Mouse (Mus musculus) common myeloid progenitor, adult 5-6 weeks (primary cell): ENCODE measurements at regions not wholly inside any gene's neighbourhood (a gene's known extent, or its start where the extent isn't known, plus 50 kb on each side); places are given as distances from the start of the nearest gene placed in this dataset.
A peak's percentile ranks its signal among the peaks of the same experiment; 100 is the strongest.

Experiments
- ATAC-seq: replicated peaks from 2 replicates; pipeline ENCODE4 v1.8.0; 2016; ENCODE audit warnings: low read depth, mild to moderate bottlenecking, moderate TSS enrichment, inconsistent platforms; ENCODE audit not compliant: poor library complexity, severe bottlenecking

GRCm38 (mm10) chr2:113959025-113959767, 54.2 kb downstream of the Gjd2 start:
- ATAC-seq, result no peak

GRCm38 (mm10) chr2:113952480-113952879, 60.9 kb downstream of the Gjd2 start:
- no peak for ATAC-seq

DNA sequence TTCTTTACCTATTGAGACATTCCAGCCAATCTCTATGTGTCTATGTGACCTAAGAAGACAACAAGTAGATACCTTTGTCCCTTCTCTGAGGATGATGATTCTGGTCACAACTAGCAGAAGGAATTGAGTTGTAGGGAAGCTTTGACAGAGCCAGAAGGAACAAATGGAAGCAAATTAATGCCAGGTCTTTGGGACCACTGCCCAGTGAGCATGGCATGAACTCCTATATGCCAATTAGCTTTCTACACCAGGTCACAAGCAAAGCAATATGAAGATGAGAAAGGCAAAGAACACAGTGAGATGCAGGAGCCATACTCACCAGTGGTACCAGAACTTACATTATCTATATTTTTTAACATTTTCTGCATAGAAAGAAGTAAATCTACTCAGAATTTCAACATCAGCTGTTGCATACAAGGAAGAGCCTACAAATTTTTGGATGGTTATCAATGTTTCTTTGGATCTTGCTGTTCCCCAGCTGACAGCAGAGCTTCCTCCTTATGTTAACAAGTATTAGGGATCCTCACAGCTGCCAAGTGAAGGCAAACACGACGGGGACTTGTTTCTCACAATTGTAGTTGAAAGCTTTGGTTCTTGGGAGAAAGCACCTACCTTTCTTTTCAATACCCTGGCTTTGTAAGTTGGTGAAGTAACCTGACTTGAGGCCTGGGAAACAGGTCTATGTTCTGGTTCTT, 64.0 kb downstream of the Gjd2 start:
- ATAC-seq, result no peak

DNA sequence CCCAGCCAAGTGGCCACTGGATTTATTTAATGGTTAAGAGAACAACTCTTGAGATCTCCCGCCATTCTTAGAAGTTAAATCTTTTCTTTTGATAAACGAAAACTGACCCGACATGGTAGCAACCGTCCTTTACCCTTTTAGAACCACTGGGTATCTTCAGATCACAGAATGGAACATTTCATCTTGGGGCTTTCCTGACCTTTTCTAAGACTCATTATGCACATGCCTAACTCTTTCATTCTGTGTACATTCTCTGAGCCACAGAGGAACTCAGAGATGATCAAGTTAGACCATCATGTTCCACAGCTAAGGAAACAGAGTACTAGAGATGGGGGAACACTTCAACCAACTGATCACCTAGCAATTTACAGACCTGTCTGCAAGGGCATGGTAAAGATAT, 81.7 kb downstream of the Gjd2 start:
- no peak for ATAC-seq

DNA sequence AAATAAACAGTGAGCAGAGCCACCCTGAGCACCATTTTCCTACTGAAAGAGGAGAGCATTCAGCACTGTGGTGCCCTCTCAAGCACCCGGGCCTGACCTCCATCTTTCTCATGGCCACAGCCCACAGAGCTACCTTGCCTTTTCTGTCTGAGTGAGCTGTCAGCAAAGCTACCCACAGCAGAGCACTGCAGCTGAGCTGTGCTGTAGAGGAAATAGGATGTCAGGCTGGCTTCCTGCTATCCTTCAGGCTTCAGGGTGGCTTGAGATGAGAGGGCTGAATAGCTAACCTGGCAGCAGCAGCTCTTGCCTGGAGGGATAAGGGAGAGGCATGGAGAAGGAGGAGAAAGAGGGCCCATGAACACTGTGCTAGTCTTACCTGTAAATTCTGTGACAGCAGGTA, 82.5 kb downstream of the Gjd2 start:
- ATAC-seq, result no peak

- ATAC-seq, result no peak
Observed at GRCm38 (mm10) chr2:113929650-113930049, 81.2 kb upstream of the Arhgap11a start.

- no peak for ATAC-seq
Observed at GRCm38 (mm10) chr2:113924138-113924537, 75.7 kb upstream of the Arhgap11a start.

DNA sequence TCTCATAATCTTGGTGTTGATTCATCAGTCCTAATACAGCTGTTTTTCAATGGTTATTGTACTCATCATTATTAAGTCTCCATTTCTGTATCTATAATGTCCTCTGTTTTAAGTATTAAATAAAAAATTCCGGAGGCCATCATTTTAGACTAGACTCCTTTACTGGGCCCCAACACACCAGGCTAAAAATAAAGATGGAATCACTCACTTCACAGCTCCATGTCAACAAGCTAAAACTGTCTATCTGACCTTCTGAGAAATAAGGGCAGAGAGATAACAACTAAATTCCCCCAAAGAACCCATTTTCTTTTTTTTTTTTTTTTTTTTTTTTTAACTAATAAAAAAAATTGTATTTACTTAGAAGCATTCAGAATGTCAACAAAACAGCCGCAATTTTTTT, 70.5 kb upstream of the Arhgap11a start:
- ATAC-seq, result no peak

DNA sequence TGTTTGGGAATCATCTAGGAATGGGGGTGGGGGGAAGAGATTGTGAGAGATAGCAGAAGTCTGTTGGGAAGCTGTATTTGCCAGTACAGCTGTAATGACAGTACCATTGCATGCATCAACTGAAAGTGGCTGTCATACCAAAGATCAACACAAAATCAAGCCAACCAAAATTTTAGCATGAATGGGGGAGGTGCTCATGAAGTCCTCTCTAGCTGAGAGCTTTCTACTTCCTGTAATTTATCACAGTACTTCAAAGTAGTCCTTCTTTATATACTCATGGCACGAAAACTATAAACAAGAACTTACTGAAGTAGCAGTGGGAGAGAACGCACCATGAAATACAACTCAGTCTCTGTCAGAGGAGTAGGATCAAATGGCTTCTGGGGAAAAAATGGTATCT, 65.8 kb upstream of the Arhgap11a start:
- ATAC-seq, result no peak

DNA sequence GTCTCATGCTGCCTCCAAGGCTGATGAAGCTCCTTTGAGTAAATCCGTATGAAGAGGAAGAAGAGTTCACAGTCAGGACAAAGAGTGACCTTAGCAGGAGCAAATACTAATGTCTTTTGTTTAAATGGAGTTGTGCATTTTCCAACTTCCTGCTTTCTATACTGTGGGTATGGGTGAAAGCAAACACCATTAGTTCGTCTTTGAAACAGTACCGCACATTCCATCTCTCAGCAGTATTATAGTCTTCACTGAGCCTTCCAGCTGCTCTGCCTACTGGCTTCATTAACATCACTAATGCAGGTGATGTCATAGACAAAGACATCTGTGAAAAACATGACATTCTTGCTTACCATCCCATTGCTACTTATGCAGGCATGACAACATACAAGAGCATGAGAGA, 62.7 kb upstream of the Arhgap11a start:
- ATAC-seq, result no peak

- ATAC-seq, result no peak
Observed at GRCm38 (mm10) chr2:113909502-113909901, 61.0 kb upstream of the Arhgap11a start.

- no peak for ATAC-seq
Observed at GRCm38 (mm10) chr2:113908636-113909035, 60.2 kb upstream of the Arhgap11a start.

DNA sequence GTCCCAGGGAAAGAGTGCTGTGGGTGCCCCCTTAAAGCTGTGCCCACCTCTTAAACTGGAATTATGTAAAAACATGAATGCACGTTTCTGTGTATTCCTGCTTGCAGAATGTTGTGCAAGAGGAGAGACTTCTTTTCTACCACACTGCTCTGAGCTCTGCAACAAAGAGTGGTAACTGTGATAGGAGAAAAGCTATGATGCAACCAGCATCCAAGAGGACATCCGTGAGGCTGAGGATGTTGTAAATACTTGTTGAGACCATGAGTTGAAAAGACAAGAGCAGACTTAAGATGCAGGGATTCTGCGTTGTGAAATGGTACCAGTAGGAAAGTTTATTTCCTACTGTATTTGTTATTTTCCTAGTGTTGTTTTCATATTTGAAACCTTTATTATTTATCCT, 56.0 kb upstream of the Arhgap11a start:
- ATAC-seq, result peak; percentile 77

DNA sequence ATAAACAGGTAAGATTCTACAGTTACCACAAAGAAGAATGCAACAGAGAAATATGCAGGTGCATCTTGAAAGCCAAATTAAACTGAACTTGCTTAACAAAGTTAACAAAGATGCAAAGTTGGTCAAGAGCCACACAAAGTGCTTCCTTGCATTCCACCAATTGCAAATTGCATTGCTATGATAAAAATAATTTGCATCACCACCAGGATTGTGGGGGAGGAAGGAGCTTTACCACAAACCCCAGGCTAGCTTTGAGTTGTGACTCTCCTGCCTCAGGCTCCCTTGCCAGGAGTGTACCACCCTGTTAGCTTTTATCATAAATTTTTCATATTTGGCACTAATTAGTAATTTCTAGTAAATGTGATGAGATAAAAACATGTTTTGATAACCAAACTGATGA, 55.4 kb upstream of the Arhgap11a start:
- ATAC-seq, result peak; percentile 50; the same call in 1 of the 2 replicates

DNA sequence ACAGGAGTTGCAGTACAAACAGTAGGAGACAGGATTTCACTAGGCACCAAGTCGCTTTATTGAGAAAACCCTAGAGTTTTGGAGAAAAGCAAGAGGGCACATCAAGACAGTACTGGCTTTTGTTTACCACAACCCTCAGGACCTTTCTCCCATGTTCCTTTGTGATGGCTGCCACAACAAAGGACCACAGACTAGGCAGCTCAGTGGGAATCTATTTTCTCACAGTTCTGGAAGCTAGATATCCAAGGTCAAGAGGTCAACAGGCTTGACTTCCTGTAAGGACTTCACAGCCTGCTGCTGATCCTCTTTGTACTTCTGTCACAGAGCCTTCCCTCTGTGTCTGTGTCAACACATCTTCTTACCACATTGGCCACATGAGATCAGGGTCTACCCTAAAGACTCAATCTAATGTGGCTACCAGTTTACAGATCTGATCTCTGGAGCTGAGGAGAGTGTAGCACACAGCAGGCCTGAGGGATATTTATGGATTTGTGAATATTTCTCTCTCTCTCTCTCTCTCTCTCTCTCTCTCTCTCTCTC, 54.6 kb upstream of the Arhgap11a start:
- no peak for ATAC-seq

GRCm38 (mm10) chr2:113902406-113902805, 53.9 kb upstream of the Arhgap11a start:
- ATAC-seq, result no peak

DNA sequence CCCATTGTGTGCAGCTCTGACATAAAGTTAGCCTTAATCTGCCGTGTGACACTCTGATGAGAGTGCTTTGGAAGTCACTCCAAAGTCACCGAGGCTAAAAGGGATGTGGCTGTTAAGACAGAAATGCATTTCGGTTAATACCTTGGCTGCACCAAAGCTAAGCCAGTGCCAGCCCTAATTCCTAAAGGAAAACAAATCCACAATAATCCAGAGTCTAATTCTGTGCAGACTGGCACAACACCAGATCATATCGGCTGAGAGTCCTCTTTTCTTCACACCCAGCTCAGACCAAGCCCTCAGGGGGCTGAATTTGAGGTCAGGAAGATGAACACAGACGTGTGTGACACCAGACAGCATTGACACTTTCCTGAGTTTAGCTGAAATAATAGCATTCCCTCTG, 52.0 kb upstream of the Arhgap11a start:
- ATAC-seq, result peak; percentile 15; the same call in 1 of the 2 replicates

DNA sequence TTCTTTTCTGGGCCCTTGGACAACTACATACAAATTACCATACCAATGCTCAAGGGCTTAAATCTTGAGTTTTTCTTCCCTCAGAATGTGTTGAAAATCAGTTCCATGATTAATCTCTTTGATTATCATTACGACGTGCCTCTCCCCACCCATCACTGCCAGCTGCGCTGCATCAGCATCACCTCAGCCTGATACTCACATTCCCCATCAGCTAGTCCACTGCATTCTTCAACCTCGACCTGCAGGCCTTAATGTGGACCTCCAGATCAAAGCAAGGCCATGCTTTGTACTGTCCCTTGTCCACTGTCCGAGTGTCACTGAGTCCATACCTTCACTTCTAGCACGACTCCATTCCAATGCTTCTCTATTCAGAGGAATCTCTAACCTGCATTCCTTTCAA, 50.3 kb upstream of the Arhgap11a start:
- ATAC-seq, result no peak
